Mouse (Mus musculus): ENCODE data around the gene Haus4. TPM values are rescaled to one million over a fixed set of nuclear protein-coding genes. Genes with fewer than 3 reads are reported as not detected.
A peak's percentile ranks its signal among the peaks of the same experiment; 100 is the strongest.

Gene Haus4
- polyA plus RNA-seq, 2 experiments from 2014 or later = 21.0 to 28.8 TPM

GRCm38 (mm10) chr14:54494234-54494633 lies 60.2 kb downstream of the Haus4 start:
- peak; percentile 60 for ATAC-seq

GRCm38 (mm10) chr14:54493236-54493635 lies 61.2 kb downstream of the Haus4 start:
- ATAC-seq = no peak

GRCm38 (mm10) chr14:54492345-54493131 lies 61.9 kb downstream of the Haus4 start:
- ATAC-seq = peak; percentile 94

Other genes with a start within 250 kb of the Haus4 start
- 10 to 100 TPM; 77.4 to 80.4 TPM for gene Oxa1l, start 193.8 kb downstream of the Haus4 start, polyA plus RNA-seq (2017; shearing (Covaris generic))
- 1 to 10 TPM; 1.2 to 1.3 TPM for gene Slc7a7, start 136.8 kb downstream of the Haus4 start, polyA plus RNA-seq (2017; shearing (Covaris generic))
- 100 to 1,000 TPM; 216 to 249 TPM for gene Mrpl52, start 127.7 kb downstream of the Haus4 start, polyA plus RNA-seq (2017; shearing (Covaris generic))
- gene Mmp14, start 123.0 kb downstream of the Haus4 start, polyA plus RNA-seq (2017; shearing (Covaris generic)) = not detected
- gene Lrp10, start 90.5 kb downstream of the Haus4 start, polyA plus RNA-seq (2017; shearing (Covaris generic)) = 10 to 100 TPM; 59.9 to 60.2 TPM
- 1 to 10 TPM in 1 of 2 experiments, under 1 TPM in 1; 0.54 to 1.1 TPM for gene Rem2, start 78.5 kb downstream of the Haus4 start, polyA plus RNA-seq (2017; shearing (Covaris generic))
- gene Prmt5, start 37.1 kb downstream of the Haus4 start, polyA plus RNA-seq (2017; shearing (Covaris generic)) = 10 to 100 TPM; 44.9 to 54.8 TPM
- gene Ajuba, start 22.9 kb upstream of the Haus4 start, polyA plus RNA-seq (2017; shearing (Covaris generic)) = not detected
- 1 to 10 TPM; 3.7 to 6.9 TPM for gene 4931414P19Rik, start 51.4 kb upstream of the Haus4 start, polyA plus RNA-seq (2017; shearing (Covaris generic))
- 100 to 1,000 TPM; 154 to 163 TPM for gene Psmb5, start 63.4 kb upstream of the Haus4 start, polyA plus RNA-seq (2017; shearing (Covaris generic))
- not detected for gene Psmb11, start 66.8 kb upstream of the Haus4 start, polyA plus RNA-seq (2017; shearing (Covaris generic))
- not detected for gene Gm17606, start 86.3 kb upstream of the Haus4 start, polyA plus RNA-seq (2017; shearing (Covaris generic))
- under 1 TPM; 0.15 to 0.16 TPM for gene Cdh24, start 86.7 kb upstream of the Haus4 start, polyA plus RNA-seq (2017; shearing (Covaris generic))
- 100 to 1,000 TPM in 1 of 2 experiments, 10 to 100 TPM in 1; 98.9 to 105 TPM for gene 1700123O20Rik, start 131.6 kb upstream of the Haus4 start, polyA plus RNA-seq (2017; shearing (Covaris generic))
- 100 to 1,000 TPM; 151 to 179 TPM for gene Acin1, start 132.3 kb upstream of the Haus4 start, polyA plus RNA-seq (2017; shearing (Covaris generic))
- gene Gm29776, start 144.2 kb upstream of the Haus4 start, polyA plus RNA-seq (2017; shearing (Covaris generic)) = not detected
- not detected for gene Cebpe, start 157.6 kb upstream of the Haus4 start, polyA plus RNA-seq (2017; shearing (Covaris generic))
- gene Slc7a8, start 227.3 kb upstream of the Haus4 start, polyA plus RNA-seq (2017; shearing (Covaris generic)) = under 1 TPM in 1 of 2 experiments, not detected in 1; 0.14 TPM